Mouse (Mus musculus) mouse trophoblast stem cell (cell line): ENCODE measurements around the gene Ubac1.

Source experiments
- in situ Hi-C, 2 experiments: fragments of 300-500 bp; cut with MseI, MboI; formaldehyde crosslinking; loops; 2 replicates in 1 of 2; 3 replicates in 1 of 2; pipeline ENCODE4 v1.15.1; 2025

Gene Ubac1

DNA sequence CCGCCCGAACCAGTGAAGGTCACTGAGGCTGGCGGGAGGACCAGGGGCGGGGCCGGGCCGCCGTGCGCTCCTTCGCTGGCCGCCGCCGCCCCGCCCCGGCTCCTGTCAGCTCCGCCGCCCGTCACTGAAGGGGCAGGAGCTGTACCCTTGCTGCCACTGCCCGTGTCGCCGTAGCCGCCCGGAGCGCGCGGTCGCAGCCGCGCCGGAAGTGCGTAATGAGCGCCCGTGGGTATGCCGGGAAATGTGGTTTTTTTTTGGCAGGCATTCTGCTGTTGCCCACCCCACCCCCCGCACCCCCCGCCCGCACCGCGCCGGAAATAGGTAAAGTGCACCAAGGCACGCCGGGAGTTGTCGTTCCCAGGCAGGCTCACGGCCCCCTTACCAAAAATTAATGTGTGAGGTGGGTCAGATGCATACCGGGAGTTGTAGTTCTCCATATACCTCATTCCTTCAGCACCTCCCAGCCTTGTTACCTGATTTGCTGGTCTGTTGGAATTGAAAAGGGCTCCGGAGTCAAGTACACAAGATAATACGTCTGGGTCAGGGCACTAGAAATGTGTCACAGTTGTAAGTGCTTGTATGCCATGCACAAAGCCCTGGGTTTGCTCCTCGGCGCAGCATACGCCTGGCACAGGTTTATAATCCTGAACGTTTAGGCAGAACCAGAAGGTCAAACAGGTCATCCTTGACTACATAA, at the start of gene Ubac1:
Gene Ubac1, minus strand, starts transcription at position 187 of the 697 bp plus-strand sequence.
- in situ Hi-C loops, result loop anchor here in 1 of 2 experiments (10.0 kb wide), 1 partner anchor 123 kb away; no protein-coding TSS in a partner anchor

DNA sequence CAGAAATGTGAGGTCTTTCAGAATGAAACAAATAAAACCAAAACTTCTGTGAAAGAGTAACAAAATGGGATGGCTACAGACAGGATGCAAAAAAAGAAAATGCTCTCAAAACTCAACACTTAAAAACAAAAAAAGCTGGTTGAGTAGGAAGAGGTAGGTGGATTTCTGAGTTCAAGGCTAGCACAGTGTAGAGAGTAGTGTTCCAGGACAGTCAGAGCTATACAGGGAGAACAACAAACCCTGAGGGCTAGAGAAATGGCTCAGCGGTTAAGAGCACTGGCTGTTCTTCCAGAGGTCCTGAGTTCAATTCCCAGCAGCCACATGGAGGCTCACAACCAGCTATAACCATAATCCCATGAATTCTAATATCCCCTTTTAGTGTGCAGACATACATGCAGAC, 47.0 kb upstream of the Ubac1 start:
- in situ Hi-C loops, result no loop called here

DNA sequence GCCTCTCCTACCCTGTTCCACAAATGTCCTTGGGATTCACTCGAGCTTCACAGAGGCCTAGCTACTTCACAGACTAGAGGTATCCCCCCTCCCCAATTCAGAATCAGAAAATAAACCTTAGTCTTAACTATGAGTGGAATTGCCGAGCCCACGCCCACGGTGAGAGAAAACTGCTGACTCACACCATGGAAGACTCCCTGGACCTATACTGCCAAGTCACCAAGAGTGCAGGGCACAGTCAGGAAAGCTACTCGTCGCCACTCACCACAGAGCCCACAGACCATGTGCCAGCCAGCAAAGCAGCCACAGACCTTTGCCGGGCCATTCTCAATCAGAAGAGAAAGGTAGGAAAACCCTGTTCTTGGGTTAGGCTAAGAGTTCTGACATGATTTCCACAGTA, 46.6 kb upstream of the Ubac1 start:
- in situ Hi-C loops, result no loop called here

DNA sequence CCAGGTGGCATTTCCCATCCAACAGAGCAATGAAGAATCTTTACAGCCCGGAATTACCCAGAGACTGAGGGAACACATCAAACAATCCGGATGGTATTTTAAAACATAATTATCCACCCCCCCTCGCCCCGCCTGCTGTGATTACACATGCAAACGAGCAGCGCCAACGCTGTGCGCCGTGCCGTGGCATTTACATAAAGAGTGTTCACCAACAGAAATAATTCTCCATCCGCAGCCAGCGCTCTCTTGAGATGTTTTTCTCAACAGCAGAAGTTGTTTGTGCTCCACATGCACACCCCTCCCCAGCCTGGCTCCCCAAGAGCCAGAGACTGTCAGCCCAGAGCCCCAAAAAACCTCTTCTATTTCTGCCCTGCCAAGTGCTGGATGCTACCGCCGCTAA, 45.0 kb upstream of the Ubac1 start:
- in situ Hi-C loops, result no loop called here

DNA sequence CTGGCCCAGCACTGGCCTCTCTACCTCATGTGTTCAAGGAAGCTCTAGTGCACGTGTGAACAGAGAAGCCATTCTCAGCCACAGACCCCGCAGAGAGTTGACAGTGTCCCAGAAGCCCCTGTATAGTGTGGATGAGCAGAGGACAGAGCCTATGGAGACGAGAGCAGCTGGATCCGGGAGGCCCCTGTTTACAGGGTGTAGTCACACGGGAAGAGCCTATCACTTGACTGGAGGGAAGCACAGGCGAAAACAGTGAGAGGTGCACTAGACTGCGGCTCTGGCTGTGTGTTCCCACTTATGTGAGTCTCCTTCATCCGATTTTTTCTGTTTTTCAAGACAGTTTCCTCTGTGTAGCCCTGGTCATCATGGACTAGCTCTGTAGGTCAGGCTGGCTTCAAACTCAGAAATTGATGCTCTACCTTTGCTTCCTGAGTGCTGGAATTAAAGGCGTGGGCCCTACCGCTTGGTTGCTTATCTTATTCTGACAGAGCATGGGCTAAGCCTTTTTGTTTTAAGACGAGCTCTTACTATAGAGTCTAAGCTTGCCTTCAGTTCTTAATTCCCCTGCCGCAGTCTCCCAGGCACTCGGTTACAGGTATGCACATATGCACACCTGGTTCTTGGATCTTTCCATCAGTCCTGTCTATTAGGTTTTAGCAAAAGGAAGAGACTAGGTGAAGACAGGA, 41.3 kb upstream of the Ubac1 start:
- in situ Hi-C loops, result no loop called here

DNA sequence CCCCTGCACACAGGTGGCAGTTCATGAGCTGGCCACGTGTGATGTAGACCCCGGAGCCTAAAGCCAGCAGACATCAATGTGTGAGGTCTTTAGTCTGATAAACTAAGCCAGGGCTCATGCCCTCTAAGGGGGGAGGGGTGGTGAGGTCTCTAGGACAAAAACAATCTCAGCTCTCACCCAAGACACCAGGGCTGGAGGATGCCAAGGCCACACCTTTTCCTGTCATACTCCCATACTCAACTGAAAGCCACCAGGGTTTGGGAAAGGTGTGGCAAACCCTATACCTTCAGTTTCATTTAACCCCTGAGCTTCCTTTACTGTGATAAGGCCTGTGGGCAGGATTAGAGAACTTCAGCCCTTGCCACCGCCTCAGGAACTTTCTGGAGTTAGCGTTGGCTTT, 40.7 kb upstream of the Ubac1 start:
- in situ Hi-C loops, result no loop called here

DNA sequence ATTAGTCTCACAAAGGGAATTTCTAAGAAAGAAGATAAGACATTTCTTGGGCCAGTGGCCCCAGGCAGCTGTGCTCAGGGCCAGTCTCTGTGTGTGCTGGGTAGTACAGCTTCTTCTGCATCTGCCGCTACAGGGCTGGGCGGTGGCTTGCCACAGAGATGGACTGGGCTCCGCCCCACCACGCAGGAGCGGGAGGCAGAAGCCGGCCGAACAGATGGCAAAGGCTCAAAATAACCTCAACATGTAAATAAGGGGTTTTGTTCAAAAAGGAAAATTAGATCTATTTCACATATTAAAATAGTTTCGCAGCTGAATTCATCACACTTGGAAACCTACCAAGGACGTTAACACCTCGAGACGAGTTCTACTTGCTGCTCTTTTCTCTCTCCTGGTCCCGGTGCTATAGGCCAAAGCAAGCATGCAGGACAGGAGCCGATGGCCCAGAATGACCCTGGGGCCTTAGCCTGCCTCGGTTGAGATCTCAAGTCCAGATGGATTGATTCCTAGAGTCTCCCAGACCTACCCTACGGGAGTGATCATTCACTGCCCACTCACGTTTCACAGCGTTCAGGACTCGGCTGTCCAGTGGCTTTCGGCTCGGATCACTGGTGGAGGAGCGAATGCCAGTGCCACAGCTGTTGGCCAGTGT, 39.6 kb upstream of the Ubac1 start:
- in situ Hi-C loops, result no loop called here

DNA sequence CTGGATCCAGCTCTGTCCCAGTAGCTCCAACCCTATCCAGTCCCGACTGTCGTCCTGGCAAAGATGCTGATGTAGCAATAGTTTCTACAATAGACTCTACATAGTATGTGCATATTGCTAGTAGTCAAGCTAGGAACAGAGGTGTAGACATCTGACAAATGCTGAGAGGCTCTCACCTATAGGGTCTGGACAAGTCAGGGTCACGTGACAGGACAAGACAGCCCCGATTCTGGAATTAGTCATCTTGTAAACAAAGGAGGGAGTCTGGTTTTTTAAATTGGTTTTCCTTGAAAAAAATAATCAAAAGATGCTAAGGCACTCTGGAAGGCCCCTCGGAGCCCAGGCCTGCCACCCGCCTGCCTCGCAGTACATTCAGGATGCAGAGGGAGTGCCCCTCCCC, 35.5 kb upstream of the Ubac1 start:
- in situ Hi-C loops, result loop anchor here in 1 of 2 experiments (5.0 kb wide), 1 partner anchor 85 kb away; no protein-coding TSS in a partner anchor

DNA sequence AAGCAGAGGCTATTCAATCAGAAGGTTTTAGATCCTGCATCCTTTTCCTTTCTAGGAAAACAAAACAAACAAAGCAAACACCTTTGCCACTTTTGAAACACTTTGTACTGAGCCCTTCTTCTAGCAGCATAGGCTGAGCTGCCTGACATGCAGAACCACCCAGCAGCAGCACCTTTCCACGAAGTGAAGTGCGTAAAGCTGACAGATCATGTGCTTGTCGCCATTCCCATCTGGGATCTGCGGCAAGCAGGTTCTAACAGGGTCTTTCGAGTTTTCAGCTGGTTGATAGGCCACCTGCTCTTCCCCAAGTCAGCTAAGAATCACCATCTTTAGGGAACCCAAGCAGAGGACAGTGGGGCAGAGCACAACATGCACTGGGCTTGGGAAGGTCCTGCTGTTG, 34.7 kb upstream of the Ubac1 start:
- in situ Hi-C loops, result loop anchor here in 1 of 2 experiments (5.0 kb wide), 1 partner anchor 86 kb away; no protein-coding TSS in a partner anchor

DNA sequence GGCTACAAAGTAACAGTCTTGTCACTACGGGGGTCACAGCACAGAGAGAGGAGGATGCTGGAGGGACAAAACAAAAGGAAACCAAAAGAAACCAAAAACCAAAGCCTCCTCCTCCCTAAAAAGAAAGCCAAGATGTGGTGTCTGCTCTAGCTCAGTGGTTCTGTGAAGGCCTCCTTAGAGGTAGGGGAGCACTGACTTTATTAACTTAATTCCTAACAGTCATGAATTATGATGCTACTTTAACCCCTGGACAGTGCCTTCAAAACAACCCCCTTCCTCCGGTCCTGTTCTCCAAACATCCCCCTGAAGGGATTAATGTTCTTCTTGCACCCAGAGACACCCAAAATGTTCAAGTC, 34.2 kb upstream of the Ubac1 start:
- in situ Hi-C loops, result loop anchor here in 1 of 2 experiments (5.0 kb wide), 1 partner anchor 87 kb away; no protein-coding TSS in a partner anchor

DNA sequence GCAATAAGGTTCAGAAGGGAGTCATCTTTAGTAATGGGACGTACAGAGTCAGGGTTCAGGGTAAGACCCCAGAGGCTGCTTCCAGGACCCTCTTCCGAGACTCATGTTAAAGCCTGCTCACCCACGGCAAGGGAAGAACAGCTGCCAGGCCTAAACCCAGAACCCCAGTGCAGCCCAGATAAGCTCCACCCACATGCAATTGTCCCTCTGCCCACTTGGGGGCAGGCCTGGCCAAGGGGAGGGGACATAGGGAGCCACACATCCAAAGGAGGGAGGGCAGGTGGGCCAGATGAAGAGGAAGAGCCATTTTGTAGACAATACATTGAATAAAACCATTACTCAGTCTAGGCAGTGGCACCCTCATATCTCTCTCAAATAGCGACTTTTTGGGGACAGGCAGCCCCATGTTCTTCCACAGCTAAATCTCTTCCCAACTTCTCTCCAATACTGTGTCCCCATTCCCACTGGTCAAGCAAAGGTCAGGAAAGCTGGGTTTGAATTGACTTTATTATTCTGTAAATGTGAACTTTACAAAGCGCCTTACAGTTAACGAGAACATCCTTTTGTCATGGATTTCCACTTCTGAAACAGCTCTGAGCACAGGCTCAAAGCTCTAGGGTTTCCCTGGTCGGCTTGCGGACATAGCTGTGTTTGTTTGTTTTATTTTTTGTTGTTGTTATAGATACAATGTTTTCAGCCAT, 33.6 kb upstream of the Ubac1 start:
- in situ Hi-C loops, result loop anchor here in 1 of 2 experiments (5.0 kb wide), 1 partner anchor 87 kb away; no protein-coding TSS in a partner anchor

DNA sequence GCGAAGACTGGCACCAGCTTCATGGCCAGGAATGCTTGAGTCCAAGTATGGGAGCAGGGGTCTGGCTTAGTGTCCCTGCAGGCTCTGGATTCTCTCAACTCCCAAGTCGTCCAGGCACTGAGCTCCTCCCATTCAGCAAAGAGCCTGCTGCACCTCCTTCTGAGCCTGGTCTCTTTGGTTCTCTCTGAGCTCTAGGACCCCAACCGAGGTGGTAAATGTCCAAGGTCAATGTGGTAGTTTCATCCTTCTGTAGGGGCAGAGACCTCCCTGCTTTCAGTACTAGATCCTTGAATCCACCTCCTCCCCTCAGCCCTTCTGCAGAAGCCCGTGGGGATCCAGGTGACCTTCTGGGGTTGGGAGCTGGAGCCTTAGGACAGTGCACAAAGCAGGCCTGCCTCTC, 31.3 kb upstream of the Ubac1 start:
- in situ Hi-C loops, result loop anchor here in 1 of 2 experiments (5.0 kb wide), 1 partner anchor 89 kb away; no protein-coding TSS in a partner anchor

DNA sequence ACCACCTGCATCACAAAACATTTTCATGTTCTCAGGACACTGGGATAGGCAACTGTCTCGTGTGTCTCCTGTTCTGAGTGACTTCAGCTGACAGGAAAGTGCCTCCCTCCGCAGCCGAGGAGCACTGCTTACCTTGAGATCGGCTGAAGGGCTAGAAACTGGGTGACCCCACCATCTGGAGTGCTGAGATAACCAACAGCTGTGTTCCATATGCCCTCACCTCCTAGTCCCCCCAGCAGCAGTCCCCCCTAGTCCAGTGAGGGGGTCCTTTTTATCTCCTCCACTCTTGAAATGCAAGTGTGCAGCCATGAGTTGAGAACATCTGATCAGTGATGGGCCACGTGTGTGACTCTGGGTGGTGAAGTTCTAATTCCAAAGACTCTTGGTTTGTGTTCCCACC, 27.3 kb upstream of the Ubac1 start:
- in situ Hi-C loops, result no loop called here

DNA sequence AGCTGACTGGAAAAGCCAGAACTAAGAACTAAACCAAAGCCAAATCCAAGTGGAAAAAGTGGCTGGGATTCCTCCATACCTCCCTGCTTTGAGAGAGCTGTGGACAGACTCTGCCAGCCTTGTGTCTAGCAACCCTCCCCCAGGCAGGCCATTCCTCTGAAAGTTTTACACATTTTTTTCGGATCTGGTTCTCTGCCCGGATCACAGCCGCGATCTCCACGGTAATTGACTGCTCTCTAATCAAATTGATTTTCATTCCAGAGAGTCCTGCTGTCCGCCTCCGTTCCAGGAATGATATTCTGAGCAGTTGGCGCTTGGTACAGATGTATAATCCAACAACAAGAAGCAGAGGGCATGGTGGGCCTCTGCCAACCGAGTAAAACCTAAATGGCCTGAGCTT, 22.7 kb upstream of the Ubac1 start:
- in situ Hi-C loops, result no loop called here

DNA sequence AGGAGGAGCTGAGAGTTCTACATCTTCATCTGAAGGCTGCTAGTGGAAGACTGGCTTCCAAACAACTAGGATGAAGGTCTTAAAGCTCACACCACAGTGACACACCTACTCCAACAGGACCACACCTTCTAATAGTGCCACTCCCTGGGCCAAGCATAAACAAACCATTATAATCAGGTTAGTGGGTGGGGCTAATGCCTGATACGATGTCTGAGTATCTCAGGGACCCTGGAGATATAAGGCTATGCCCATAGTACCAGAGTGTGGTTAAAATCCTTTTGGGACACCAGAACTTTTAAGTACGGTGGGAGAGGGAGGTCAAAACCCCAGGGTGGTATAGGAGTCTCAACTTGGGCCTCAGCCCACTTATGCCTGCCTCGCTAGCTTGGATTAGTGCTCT, 21.1 kb upstream of the Ubac1 start:
- in situ Hi-C loops, result no loop called here

DNA sequence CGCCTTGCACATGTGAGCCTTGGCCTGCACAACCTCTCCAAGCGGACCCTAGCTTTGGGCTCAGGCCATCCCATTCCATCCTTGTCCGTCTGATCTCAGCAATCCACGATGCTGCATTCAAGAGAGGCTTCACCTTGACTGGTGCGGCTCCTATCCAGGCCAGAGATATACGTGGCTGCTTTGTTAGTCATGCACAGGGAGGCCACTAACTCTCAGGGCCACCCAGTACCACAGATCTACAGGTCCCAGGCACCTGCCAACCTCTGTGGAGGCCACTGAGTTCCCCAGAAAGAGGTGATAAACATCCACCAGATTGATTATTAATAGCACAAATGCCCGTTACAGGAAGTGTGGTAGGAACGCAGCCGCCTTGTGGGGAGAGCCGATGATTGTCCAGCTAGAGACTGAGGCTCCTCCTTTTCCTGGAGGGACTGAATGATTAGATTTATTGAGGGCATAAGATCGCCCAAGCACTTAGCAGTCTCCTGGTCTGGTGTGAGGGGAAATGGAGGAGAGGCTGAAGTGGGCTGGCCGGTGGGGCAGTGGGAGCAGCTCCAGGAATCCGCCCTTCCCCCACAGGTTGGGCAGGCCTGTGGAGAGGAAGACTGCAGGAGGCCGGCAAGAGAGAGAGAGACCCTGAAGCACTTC, 19.7 kb upstream of the Ubac1 start:
- in situ Hi-C loops, result no loop called here

DNA sequence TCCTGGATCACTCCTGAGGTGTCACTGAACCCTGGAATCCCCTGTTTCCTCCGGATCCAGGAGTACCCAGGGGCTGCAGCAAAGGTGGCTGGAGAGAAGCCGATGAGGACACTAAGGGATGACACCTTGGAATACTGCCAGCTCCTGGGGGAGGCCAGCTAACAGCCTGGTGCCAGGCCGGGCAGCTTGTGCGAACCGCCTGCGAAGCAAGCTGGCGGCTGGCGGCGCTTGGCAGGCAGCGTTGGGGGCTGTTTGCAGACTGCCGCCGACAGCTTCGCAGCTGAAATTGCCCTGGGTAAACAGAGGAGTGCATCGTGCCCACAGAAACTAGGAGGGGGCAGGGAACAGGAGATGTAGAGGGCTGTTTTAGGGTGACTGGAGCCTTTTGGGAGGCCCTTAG, 18.4 kb upstream of the Ubac1 start:
- in situ Hi-C loops, result no loop called here

DNA sequence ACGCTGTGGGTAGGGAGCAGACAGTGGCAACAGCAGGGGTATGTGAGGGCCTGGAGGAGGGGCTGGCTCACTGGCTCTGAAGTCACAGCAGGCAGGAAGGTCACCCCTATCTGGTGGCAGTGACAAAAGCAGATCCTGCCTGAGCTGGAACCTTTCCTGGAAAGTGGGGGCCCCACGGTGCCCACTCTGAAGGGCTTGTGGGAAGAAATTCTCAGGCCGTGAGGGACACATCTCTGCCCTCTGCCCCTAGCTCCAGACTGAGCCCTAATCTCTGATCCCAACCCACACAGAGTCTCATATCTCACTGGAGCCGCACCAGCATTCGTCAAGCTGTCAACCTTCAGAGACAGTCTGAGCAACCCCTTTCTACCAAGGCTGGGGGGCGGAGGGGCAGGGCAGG, 15.8 kb upstream of the Ubac1 start:
- in situ Hi-C loops, result no loop called here

DNA sequence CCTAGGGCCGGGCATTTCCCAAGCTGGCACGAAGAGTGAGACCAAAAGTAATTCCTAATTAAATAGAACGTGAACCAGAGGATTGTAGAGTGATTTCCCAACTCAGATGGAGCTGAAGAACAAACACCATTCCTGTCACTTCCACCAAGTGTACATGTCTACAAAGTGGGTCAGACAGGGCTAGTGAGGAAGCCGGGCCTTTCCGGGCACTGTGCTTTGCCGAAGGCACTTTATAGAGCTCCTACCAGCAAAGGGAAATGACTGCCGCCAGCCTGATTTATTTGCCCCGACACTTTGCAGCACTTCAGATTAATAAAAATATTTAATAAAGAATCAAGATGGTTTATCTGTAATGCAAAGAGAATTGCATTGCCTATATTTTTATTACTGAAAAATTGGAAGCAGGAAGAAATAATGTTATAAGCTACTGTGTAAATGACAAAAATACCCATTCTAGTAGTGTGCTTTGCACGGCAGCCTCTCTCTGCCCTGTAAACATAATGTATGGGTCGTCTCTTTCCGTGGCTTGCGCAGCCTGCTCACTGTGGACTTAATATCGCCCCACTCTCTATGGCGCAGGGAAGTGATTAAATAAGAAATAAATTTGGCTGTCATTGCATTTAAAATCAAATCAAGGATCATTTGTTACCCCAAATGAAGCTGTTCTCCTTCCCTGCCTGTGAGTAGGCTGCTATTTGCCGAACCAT, 12.9 kb upstream of the Ubac1 start:
- in situ Hi-C loops, result no loop called here

DNA sequence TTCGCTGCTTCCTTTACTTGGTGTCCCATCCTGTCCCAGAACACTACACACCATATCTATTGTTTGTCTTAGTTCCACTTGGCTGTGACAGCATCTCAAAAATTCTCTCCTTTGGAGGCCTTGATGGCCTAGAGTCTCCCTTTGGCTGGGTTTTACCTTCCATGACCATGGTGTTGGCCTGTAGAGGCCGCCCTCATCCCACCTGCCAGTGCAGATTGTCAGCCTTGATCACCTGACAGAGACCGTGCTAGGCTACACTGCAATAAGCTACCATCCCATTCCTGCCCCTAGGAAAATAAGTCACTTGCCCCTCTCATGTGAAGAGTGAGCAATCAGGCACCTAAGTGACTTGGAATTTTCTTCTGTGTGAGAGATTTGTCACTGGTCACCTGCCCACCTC, 8.7 kb upstream of the Ubac1 start:
- in situ Hi-C loops, result no loop called here
